Mouse (Mus musculus) lung, embryonic 15.5 days (tissue): ENCODE results near the gene Fuk. TPM values are rescaled to one million over a fixed set of nuclear protein-coding genes. Genes with fewer than 3 reads are reported as not detected.

ENCODE experiments used
- ATAC-seq: fragments of 200-750 bp; cut with Nextera tagmentation; 2 replicates; pipeline ENCODE4 v1.8.0; 2017; ENCODE audit warnings: moderate number of reproducible peaks, borderline replicate concordance; ENCODE audit not compliant: low FRiP score, low TSS enrichment; ENCODE audit errors: extremely low read depth
- H3K27ac ChIP-seq: fragments of 300-500 bp; sonication (generic); 2 replicates; pipeline ENCODE4 v1.5.1; 2015; ENCODE audit warnings: moderate library complexity, mild to moderate bottlenecking, inconsistent platforms
- H3K27me3 ChIP-seq: fragments of 300-500 bp; sonication (generic); 2 replicates; pipeline ENCODE4 v1.6.1; 2015; ENCODE audit warnings: inconsistent platforms
- H3K36me3 ChIP-seq: fragments of 300-500 bp; sonication (generic); 2 replicates; pipeline ENCODE4 v1.6.1; 2015; ENCODE audit warnings: inconsistent platforms
- H3K4me1 ChIP-seq: fragments of 300-500 bp; sonication (generic); 2 replicates; pipeline ENCODE4 v1.6.1; 2015; ENCODE audit warnings: inconsistent platforms
- H3K4me2 ChIP-seq: fragments of 300-500 bp; sonication (generic); 2 replicates; pipeline ENCODE4 v1.6.1; 2015; ENCODE audit warnings: inconsistent platforms, mild to moderate bottlenecking, moderate library complexity
- H3K4me3 ChIP-seq: fragments of 300-500 bp; sonication (generic); 2 replicates; pipeline ENCODE4 v1.5.1; 2015; ENCODE audit warnings: mild to moderate bottlenecking, inconsistent platforms
- H3K9ac ChIP-seq: fragments of 300-500 bp; sonication (generic); 2 replicates; pipeline ENCODE4 v1.6.1; 2015; ENCODE audit warnings: inconsistent platforms
- H3K9me3 ChIP-seq: fragments of 300-500 bp; sonication (generic); 2 replicates; pipeline ENCODE4 v1.6.1; 2016; ENCODE audit warnings: inconsistent platforms
- WGBS: fragments of 180-500 bp; shearing (Covaris S2); methylation state at CpG from one replicate; pipeline ENCODE4 v1.1.7; 2015; 5-methylcytosine and 5-hydroxymethylcytosine counted together
- polyA plus RNA-seq: library from polyadenylated mRNA; unstranded; fragments of >200 nt; fragmentation: Nextera tagmentation; extraction: Ambion mirVana; gene quantifications from 2 replicates; pipeline ENCODE4 v1.2.1, GENCODE M21; 2015

Fuk gene
- polyA plus RNA-seq: 10.8 and 11.4 TPM in 2 replicates

GRCm38 (mm10) chr8:110901839-110902578 lies at the start of gene Fuk:
TSS of gene Fuk (minus strand) at chr8:110902488.
- ATAC-seq: peak; percentile 87; the same call in 1 of the 2 replicates
- 2% methylated on average over 30 of the region's 30 CpGs for WGBS
- Histone ChIP-seq H3K4me1 (peaks cover 8% of the 10 kb centered on the region), H3K9ac (peak within 1 kb of the TSS; percentile 53), H3K9me3 (no peaks in the 10 kb centered on the region), H3K27ac (no peak within 1 kb of the TSS), H3K4me2 (peak within 1 kb of the TSS; percentile 54), H3K36me3 (0 out of 2 replicates have a peak, but pooled peaks cover 4% of the 10 kb centered on the region), H3K27me3 (no peaks in the 10 kb centered on the region), H3K4me3 (peak within 1 kb of the TSS; percentile 65)

DNA sequence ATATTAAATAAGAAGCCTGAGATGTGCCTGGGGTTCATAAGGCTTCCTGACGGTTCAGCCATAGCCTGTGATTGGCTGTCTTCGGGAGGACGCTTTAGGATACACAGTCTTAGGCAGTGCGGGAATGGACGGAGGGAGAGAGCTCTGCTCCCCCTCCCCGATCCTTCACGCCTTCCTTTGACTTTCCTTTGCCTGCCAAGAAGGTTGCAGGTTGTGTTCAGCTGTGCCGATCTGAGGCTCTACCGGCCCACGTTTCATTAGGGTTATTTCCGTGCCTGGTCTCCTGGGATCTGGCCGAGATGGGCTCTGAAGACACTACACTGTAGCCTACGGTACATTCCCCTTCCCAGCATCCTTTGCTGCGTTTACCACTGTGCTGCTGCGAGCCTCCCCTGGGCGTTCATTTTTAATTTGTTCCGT lies 47.8 kb upstream of the Fuk start:
- H3K4me2 ChIP-seq: no peak overlapping the region
- no peak overlapping the region for H3K27ac ChIP-seq
- no peaks in the 10 kb centered on the region for H3K36me3 ChIP-seq
- WGBS: 80% methylated on average over 17 of the region's 17 CpGs
- no peak for ATAC-seq
- H3K4me1 ChIP-seq: no peaks in the 10 kb centered on the region
- no peak overlapping the region for H3K4me3 ChIP-seq
- H3K27me3 ChIP-seq: no peaks in the 10 kb centered on the region
- H3K9me3 ChIP-seq: no peaks in the 10 kb centered on the region
- no peak overlapping the region for H3K9ac ChIP-seq

DNA sequence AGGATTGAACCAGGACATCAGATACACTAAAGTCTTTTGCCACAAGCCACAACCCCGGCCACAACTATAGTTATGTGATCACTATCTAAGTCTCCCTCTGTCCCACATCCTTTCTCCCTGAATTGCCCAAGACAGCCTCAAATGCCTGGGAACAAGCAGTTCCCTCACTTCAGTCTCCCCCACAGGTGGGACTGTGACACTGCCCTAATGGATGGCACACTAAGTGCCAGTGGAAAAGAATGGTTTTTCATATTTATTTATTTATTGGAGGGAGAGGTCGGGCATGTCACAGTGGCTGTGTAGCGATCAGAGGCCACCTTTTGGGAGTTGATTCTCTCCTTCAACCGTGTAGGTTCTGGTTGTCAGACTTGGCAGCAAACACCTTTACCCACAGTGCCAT lies 43.4 kb upstream of the Fuk start:
- WGBS: 56% methylated on average over 4 of the region's 4 CpGs
- H3K4me1 ChIP-seq: peaks cover 6% of the 10 kb centered on the region; the same call in 1 of the 2 replicates

DNA sequence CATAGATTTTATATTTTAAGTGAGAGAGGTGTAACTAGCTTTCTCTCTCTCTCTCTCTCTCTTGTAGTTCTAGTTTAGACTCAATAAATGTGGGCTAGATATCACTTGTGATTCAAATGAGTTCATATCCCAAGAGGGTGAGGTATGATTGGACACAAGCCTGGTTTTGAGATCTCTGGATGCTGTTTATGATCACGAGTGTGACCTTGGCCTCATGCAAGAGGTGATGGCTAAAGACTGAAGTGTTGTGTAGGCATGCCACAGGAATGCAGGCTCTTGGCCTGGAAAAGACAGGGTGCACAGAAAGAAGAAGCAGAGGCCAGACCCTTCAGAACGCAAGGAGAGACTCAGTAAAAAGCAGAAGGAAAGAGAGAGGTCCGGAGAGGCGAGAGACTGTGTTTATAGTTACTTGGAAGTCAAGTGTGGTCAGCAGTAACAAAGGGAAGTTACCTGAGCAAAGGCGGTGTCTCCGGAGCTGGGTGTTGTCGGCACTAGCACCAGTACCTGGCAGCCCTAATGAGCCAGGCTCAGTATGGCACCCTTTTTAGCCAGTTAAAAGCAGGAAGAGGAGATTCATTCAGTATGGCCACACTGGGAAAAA lies 42.1 kb upstream of the Fuk start:
- H3K4me2 ChIP-seq: no peak overlapping the region
- no peak for ATAC-seq
- H3K9me3 ChIP-seq: no peaks in the 10 kb centered on the region
- WGBS: 78% methylated on average over 7 of the region's 7 CpGs
- H3K27ac ChIP-seq: no peak overlapping the region
- no peak overlapping the region for H3K9ac ChIP-seq
- H3K4me3 ChIP-seq: no peak overlapping the region
- H3K4me1 ChIP-seq: peaks cover 6% of the 10 kb centered on the region; the same call in 1 of the 2 replicates
- H3K27me3 ChIP-seq: no peaks in the 10 kb centered on the region
- no peaks in the 10 kb centered on the region for H3K36me3 ChIP-seq

More for the DNA sequence above, 43.4 kb upstream of the Fuk start:
- Histone ChIP-seq H3K4me3 (no peak overlapping the region), H3K36me3 (no peaks in the 10 kb centered on the region), H3K27ac (no peak overlapping the region), H3K9ac (no peak overlapping the region), H3K4me2 (no peak overlapping the region), H3K9me3 (no peaks in the 10 kb centered on the region), H3K27me3 (no peaks in the 10 kb centered on the region)
- ATAC-seq: no peak

GRCm38 (mm10) chr8:110941453-110941948 lies 39.2 kb upstream of the Fuk start:
- no peaks in the 10 kb centered on the region for H3K9me3 ChIP-seq
- no peak overlapping the region for H3K4me3 ChIP-seq
- no peak overlapping the region for H3K9ac ChIP-seq
- H3K36me3 ChIP-seq: no peaks in the 10 kb centered on the region
- no peaks in the 10 kb centered on the region for H3K27me3 ChIP-seq
- H3K4me1 ChIP-seq: peaks cover 12% of the 10 kb centered on the region
- H3K4me2 ChIP-seq: no peak overlapping the region
- 0 out of 2 replicates have a peak overlapping the region, but pooled peaks have one; percentile 21 for H3K27ac ChIP-seq
- WGBS: 49% methylated on average over 10 of the region's 10 CpGs
- ATAC-seq: no peak

DNA sequence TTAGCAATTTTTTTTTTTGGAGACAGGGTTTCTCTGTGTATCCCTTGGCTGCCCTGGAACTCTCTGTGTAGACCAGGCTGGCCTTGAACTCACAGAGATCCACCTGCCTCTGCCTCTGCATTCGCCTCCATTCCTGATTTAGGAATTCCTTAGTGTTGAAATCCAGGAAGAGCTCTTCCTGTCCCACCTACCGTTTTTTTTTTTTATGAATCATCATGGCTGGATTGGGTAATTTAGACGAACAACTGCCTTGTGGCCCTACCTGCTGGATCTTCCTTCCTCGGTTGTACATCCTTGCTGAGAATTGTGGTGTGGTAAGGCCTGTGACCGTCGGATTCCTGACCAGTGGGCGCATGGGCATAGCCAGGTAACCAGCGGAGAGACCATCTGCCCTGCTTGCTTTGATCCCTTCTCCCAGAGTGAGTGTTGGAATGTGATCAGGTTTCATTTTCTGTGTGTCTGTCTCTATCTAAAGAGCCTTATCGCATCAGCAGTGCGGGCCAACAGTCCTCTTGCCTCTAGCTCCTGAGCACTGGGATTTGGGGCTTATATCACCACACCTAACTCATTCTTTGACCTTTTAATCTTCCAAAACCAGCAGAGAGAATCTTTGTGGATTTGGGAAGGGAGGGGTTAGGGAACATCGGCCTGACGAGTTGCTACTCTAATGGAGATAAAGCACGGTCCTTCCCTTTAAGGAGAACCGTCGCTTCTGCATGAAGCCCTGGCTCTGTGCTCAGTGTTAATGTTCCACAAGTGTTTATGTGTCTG lies 38.6 kb upstream of the Fuk start:
- H3K4me3 ChIP-seq: no peak overlapping the region
- no peak for ATAC-seq
- 81% methylated on average over 15 of the region's 15 CpGs for WGBS

GRCm38 (mm10) chr8:110938882-110939589 lies 36.7 kb upstream of the Fuk start:
- 42% methylated on average over 6 of the region's 6 CpGs for WGBS
- peaks cover 12% of the 10 kb centered on the region for H3K4me1 ChIP-seq

More for the DNA sequence above, 38.6 kb upstream of the Fuk start:
- Histone ChIP-seq H3K4me1 (peaks cover 12% of the 10 kb centered on the region), H3K27ac (no peak overlapping the region), H3K4me2 (no peak overlapping the region), H3K27me3 (no peaks in the 10 kb centered on the region), H3K9me3 (no peaks in the 10 kb centered on the region), H3K36me3 (no peaks in the 10 kb centered on the region), H3K9ac (no peak overlapping the region)

GRCm38 (mm10) chr8:110936217-110936616 lies 33.9 kb upstream of the Fuk start:
- no peak for ATAC-seq
- Histone ChIP-seq H3K9me3 (no peaks in the 10 kb centered on the region), H3K4me2 (no peak overlapping the region), H3K4me1 (peaks cover 15% of the 10 kb centered on the region), H3K4me3 (no peak overlapping the region), H3K9ac (no peak overlapping the region), H3K27me3 (no peaks in the 10 kb centered on the region), H3K27ac (no peak overlapping the region), H3K36me3 (no peaks in the 10 kb centered on the region)
- 87% methylated on average over 12 of the region's 12 CpGs for WGBS

More at GRCm38 (mm10) chr8:110938882-110939589, 36.7 kb upstream of the Fuk start:
- Histone ChIP-seq H3K27me3 (no peaks in the 10 kb centered on the region), H3K9me3 (no peaks in the 10 kb centered on the region), H3K9ac (no peak overlapping the region), H3K4me2 (no peak overlapping the region; the same call in 1 of the 2 replicates), H3K27ac (peak overlapping the region; percentile 54), H3K36me3 (no peaks in the 10 kb centered on the region), H3K4me3 (no peak overlapping the region)
- peak; percentile 64; the same call in 1 of the 2 replicates for ATAC-seq

DNA sequence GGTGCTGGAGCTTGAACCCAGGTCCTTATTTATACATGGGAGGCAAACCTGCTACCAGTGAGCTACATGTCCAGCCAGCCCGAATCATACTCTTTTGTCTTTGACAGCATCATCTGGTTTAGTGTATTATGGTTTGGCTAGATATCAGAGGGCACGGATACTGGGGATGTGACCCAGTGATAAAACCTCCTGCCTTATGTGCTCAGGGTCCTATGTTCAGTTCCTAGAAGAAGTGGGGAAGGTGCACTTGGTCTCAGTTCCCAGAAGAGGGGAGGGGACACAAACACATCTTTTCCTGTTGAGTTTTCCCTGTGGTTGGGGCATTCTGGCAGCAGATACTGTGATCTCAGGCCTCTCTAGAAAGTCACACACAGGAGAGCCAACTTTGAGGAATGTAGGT lies 31.0 kb upstream of the Fuk start:
- peaks cover 11% of the 10 kb centered on the region for H3K4me1 ChIP-seq
- 87% methylated on average over 2 of the region's 2 CpGs for WGBS

DNA sequence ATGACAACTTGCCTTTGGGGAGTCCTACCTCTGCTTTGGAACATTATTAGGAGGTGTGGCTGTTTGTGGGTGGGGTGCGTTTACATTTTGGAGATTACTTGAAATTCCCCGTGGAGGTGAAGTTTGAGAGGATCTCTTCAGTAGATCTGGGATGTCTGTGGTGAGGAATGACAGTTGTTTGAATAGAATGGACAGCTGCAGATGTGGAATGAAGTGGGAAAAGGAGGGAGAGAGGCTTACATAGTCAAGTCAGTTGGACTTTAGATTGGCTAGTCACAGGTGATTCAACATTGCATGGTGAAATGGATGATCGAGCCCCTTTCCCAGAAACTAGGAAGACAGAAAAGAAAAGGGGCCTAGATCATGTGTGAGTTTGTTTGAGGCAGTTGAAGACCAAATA lies 30.2 kb upstream of the Fuk start:
- H3K9me3 ChIP-seq: no peaks in the 10 kb centered on the region
- ATAC-seq: no peak
- H3K4me2 ChIP-seq: no peak overlapping the region
- H3K36me3 ChIP-seq: no peaks in the 10 kb centered on the region
- no peaks in the 10 kb centered on the region for H3K27me3 ChIP-seq
- WGBS: 65% methylated on average over 3 of the region's 3 CpGs
- no peak overlapping the region for H3K4me3 ChIP-seq
- peaks cover 11% of the 10 kb centered on the region for H3K4me1 ChIP-seq
- no peak overlapping the region for H3K9ac ChIP-seq
- no peak overlapping the region for H3K27ac ChIP-seq

More for the DNA sequence above, 31.0 kb upstream of the Fuk start:
- Histone ChIP-seq H3K4me3 (no peak overlapping the region), H3K36me3 (no peaks in the 10 kb centered on the region), H3K27me3 (no peaks in the 10 kb centered on the region), H3K4me2 (no peak overlapping the region), H3K9ac (no peak overlapping the region), H3K27ac (no peak overlapping the region), H3K9me3 (no peaks in the 10 kb centered on the region)
- no peak for ATAC-seq
